Comparison of ENCODE assay signal across 16 mouse cellular contexts in genomic region chr4:97805255-97805654, GRCm38 (mm10). TPM values are rescaled to one million over a fixed set of nuclear protein-coding genes. Genes with fewer than 3 reads are reported as not detected.
A peak's percentile ranks its signal among the peaks of the same experiment; 100 is the strongest.
DNase-seq lines count a peak whose midpoint lies in the region; ATAC-seq and TF ChIP-seq lines count a peak whose summit lies in the region.
"Had no signal": no experiment of that assay in that cellular context is flagged by ENCODE, and none has a peak within 500 bp of the region (broad histone marks: within the 10 kb centered on the region; RNA-seq: fewer than 3 reads in every experiment).

No protein-coding gene starts in this region.

- no peaks in the 10 kb centered on the region for H3K9me3 ChIP-seq in heart, embryonic 16.5 days (replicated peaks; ENCODE audit: control insufficient read depth, low read length)
- peaks cover 3% of the 10 kb centered on the region for H3K9me3 ChIP-seq in heart, embryonic 11.5 days (replicated peaks; ENCODE audit: control insufficient read depth, low read length)
- H3K9me3 ChIP-seq in lung, embryonic 14.5 days (ENCODE audit: low read depth, low read length) = 0 out of 2 replicates have a peak, but pooled peaks cover 4% of the 10 kb centered on the region
- H3K9me3 ChIP-seq in forebrain, embryonic 16.5 days (ENCODE audit: control insufficient read depth, low read length) = no peaks in the 10 kb centered on the region
- H3K9me3 ChIP-seq: liver, embryonic 13.5 days had no signal

- H3K27ac ChIP-seq in heart, embryonic 16.5 days (ENCODE audit: low read length) = no peak overlapping the region
- no peak overlapping the region for H3K27ac ChIP-seq in heart, embryonic 11.5 days (ENCODE audit: low read depth, low read length)
- H3K27ac ChIP-seq in lung, embryonic 14.5 days (ENCODE audit: low read depth) = no peak overlapping the region
- H3K27ac ChIP-seq in forebrain, embryonic 16.5 days (ENCODE audit: low read length) = no peak overlapping the region
- H3K27ac ChIP-seq: liver, embryonic 13.5 days; neural tube, embryonic 12.5 days had no signal

- H3K4me1 ChIP-seq in heart, embryonic 16.5 days (ENCODE audit: control insufficient read depth, insufficient read depth, low read length) = peaks cover 20% of the 10 kb centered on the region
- H3K4me1 ChIP-seq in heart, embryonic 11.5 days (ENCODE audit: control insufficient read depth, insufficient read depth, low read length) = peaks cover 14% of the 10 kb centered on the region
- peaks cover 5% of the 10 kb centered on the region; the same call in 1 of the 2 replicates for H3K4me1 ChIP-seq in lung, embryonic 14.5 days (ENCODE audit: insufficient read depth)
- peaks cover 23% of the 10 kb centered on the region for H3K4me1 ChIP-seq in forebrain, embryonic 16.5 days (replicated peaks; ENCODE audit: control insufficient read depth, insufficient read depth, low read length)

- H3K9ac ChIP-seq in heart, embryonic 16.5 days (ENCODE audit: low read length) = no peak overlapping the region
- H3K9ac ChIP-seq in heart, embryonic 11.5 days (ENCODE audit: low read depth, low read length) = no peak overlapping the region
- H3K9ac ChIP-seq in lung, embryonic 14.5 days = no peak overlapping the region
- H3K9ac ChIP-seq in forebrain, embryonic 16.5 days (replicated peaks; ENCODE audit: low read depth, low read length) = no peak overlapping the region
- H3K9ac ChIP-seq: liver, embryonic 13.5 days; neural tube, embryonic 12.5 days had no signal

- 8% methylated on average over 2 of the region's 2 CpGs for WGBS in heart, embryonic 16.5 days
- 54% methylated on average over 2 of the region's 2 CpGs for WGBS in heart, embryonic 11.5 days (ENCODE audit: insufficient replicate concordance)
- 26% methylated on average over 2 of the region's 2 CpGs for WGBS in lung, embryonic 14.5 days
- 7% methylated on average over 2 of the region's 2 CpGs for WGBS in forebrain, embryonic 16.5 days

- peak overlapping the region; percentile 26; the same call in 1 of the 2 replicates for H3K4me2 ChIP-seq in heart, embryonic 16.5 days (ENCODE audit: low read depth, low read length)
- H3K4me2 ChIP-seq in heart, embryonic 11.5 days = no peak overlapping the region
- H3K4me2 ChIP-seq in lung, embryonic 14.5 days = no peak overlapping the region
- no peak overlapping the region for H3K4me2 ChIP-seq in forebrain, embryonic 16.5 days (ENCODE audit: low read length)
- H3K4me2 ChIP-seq: liver, embryonic 13.5 days had no signal

- peaks cover 9% of the 10 kb centered on the region for H3K36me3 ChIP-seq in heart, embryonic 16.5 days (ENCODE audit: control insufficient read depth, insufficient read depth)
- H3K36me3 ChIP-seq in heart, embryonic 11.5 days (ENCODE audit: control insufficient read depth, insufficient read depth, low read length) = peaks cover 7% of the 10 kb centered on the region
- peaks cover 15% of the 10 kb centered on the region; the same call in 1 of the 2 replicates for H3K36me3 ChIP-seq in lung, embryonic 14.5 days (ENCODE audit: insufficient read depth)
- peaks cover 5% of the 10 kb centered on the region; the same call in 1 of the 2 replicates for H3K36me3 ChIP-seq in forebrain, embryonic 16.5 days (ENCODE audit: control insufficient read depth, insufficient read depth)
- H3K36me3 ChIP-seq: liver, embryonic 13.5 days had no signal

- no peak for TF ChIP-seq CTCF in lung, embryonic 14.5 days (IDR thresholded peaks at IDR 0.05; ENCODE audit: low read depth)

- ATAC-seq in heart, embryonic 16.5 days (replicated peaks; ENCODE audit: extremely low read depth, insufficient read depth, low FRiP score) = no peak
- no peak for ATAC-seq in heart, embryonic 11.5 days (replicated peaks; ENCODE audit: insufficient number of reproducible peaks, low FRiP score, low TSS enrichment)
- no peak for ATAC-seq in lung, embryonic 14.5 days (ENCODE audit: insufficient read depth)
- peak; percentile 54 for ATAC-seq in forebrain, embryonic 16.5 days

- H3K4me3 ChIP-seq in heart, embryonic 16.5 days (ENCODE audit: low read length) = no peak overlapping the region
- H3K4me3 ChIP-seq in heart, embryonic 11.5 days (ENCODE audit: low read depth, low read length) = no peak overlapping the region
- no peak overlapping the region for H3K4me3 ChIP-seq in lung, embryonic 14.5 days (ENCODE audit: low read depth, low read length)
- H3K4me3 ChIP-seq in forebrain, embryonic 16.5 days (replicated peaks; ENCODE audit: low read length) = no peak overlapping the region
- H3K4me3 ChIP-seq: liver, embryonic 13.5 days; neural tube, embryonic 12.5 days had no signal

- H3K27me3 ChIP-seq in heart, embryonic 16.5 days (ENCODE audit: control insufficient read depth, insufficient read depth, low read length) = no peaks in the 10 kb centered on the region
- no peaks in the 10 kb centered on the region for H3K27me3 ChIP-seq in heart, embryonic 11.5 days (ENCODE audit: control insufficient read depth, insufficient read depth, low read length)
- H3K27me3 ChIP-seq in lung, embryonic 14.5 days (ENCODE audit: insufficient read depth, low read length) = no peaks in the 10 kb centered on the region
- H3K27me3 ChIP-seq in forebrain, embryonic 16.5 days (replicated peaks; ENCODE audit: control insufficient read depth, insufficient read depth, low read length) = no peaks in the 10 kb centered on the region
- H3K27me3 ChIP-seq: liver, embryonic 13.5 days; neural tube, embryonic 12.5 days had no signal

- DNase-seq in cerebellum, postnatal 10 days = peak; percentile 68 to 69
- no peak for DNase-seq in cerebellum, postnatal 36 days
- peak; percentile 35 for DNase-seq in lung, embryonic 14.5 days
- no peak for DNase-seq in lung, adult 18-20 months
- DNase-seq in kidney, adult 9 months = no peak
- DNase-seq: adrenal gland, adult 2 months; gastrocnemius, postnatal 36 days; kidney, postnatal 14 days; layer of hippocampus, adult 9-11 months; liver, embryonic 13.5 days; midbrain, embryonic 14.5 days; thymus, postnatal 25 days had no signal

RNA-seq across cellular contexts. Expression of gene E130114P18Rik, which starts 27.4 kb away (rescaled TPM):
- polyA plus RNA-seq in heart, embryonic 16.5 days (2015; fragmentation: Nextera tagmentation; extraction: Ambion mirVana) = 0.47 and 0.75 TPM in 2 replicates
- 0.72 and 0.73 TPM in 2 replicates for polyA plus RNA-seq in heart, embryonic 11.5 days (2014; fragmentation: Nextera tagmentation; extraction: Ambion mirVana)
- polyA plus RNA-seq in lung, embryonic 14.5 days (2014; fragmentation: Nextera tagmentation; extraction: Ambion mirVana) = 0.84 and 0.85 TPM in 2 replicates
- 31.0 and 34.5 TPM in 2 replicates for polyA plus RNA-seq in forebrain, embryonic 16.5 days (2015; fragmentation: Nextera tagmentation; extraction: Ambion mirVana)

RNA-seq across cellular contexts. Expression of gene Nfia, which starts 32.7 kb away (rescaled TPM):
- polyA plus RNA-seq in heart, embryonic 16.5 days (2015; fragmentation: Nextera tagmentation; extraction: Ambion mirVana) = 37.3 and 42.0 TPM in 2 replicates
- polyA plus RNA-seq in heart, embryonic 11.5 days (2014; fragmentation: Nextera tagmentation; extraction: Ambion mirVana) = 27.5 and 33.7 TPM in 2 replicates
- 48.2 and 53.5 TPM in 2 replicates for polyA plus RNA-seq in lung, embryonic 14.5 days (2014; fragmentation: Nextera tagmentation; extraction: Ambion mirVana)
- polyA plus RNA-seq in forebrain, embryonic 16.5 days (2015; fragmentation: Nextera tagmentation; extraction: Ambion mirVana) = 88.3 and 97.1 TPM in 2 replicates

Comparison
In these comparisons a context has a peak if more than half of its experiments do, and no peak if none do; other contexts are left out.
1. DNase-seq: peak in cerebellum, postnatal 10 days (2 of 2) and lung, embryonic 14.5 days (single experiment); none in cerebellum, postnatal 36 days (0 of 2), lung, adult 18-20 months (0 of 2) and kidney, adult 9 months (single experiment).
2. RNA of gene E130114P18Rik, which starts 27.4 kb away (polyA plus RNA-seq): 31.0 to 34.5 TPM in forebrain, embryonic 16.5 days; 0.84 to 0.85 TPM in lung, embryonic 14.5 days, 0.47 to 0.75 TPM in heart, embryonic 16.5 days and 0.72 to 0.73 TPM in heart, embryonic 11.5 days; every median in the first group is over 10 times any median in the second.